Mouse (Mus musculus) hindbrain, embryonic 11.5 days (tissue): ENCODE data around the gene Tbc1d10c. TPM values are rescaled to one million over a fixed set of nuclear protein-coding genes. Genes with fewer than 3 reads are reported as not detected.
A peak's percentile ranks its signal among the peaks of the same experiment; 100 is the strongest.

ENCODE experiments used
- ATAC-seq: fragments of 200-750 bp; cut with Nextera tagmentation; 2 replicates; pipeline ENCODE4 v1.8.0; 2017; ENCODE audit warnings: mild to moderate bottlenecking, moderate TSS enrichment, moderate library complexity; ENCODE audit not compliant: low FRiP score
- DNase-seq: peaks from one replicate; pipeline ENCODE4 v3.0.0-alpha.2; 2015; ENCODE audit warnings: low spot score
- H3K27ac ChIP-seq: fragments of 300-500 bp; sonication (generic); 2 replicates; pipeline ENCODE4 v1.5.1; 2014; ENCODE audit warnings: mild to moderate bottlenecking, low read depth, low read length
- H3K27me3 ChIP-seq: fragments of 300-500 bp; sonication (generic); 2 replicates; pipeline ENCODE4 v1.6.1; 2014; ENCODE audit warnings: mild to moderate bottlenecking, low read length, moderate library complexity, mixed read lengths; ENCODE audit not compliant: control insufficient read depth, insufficient read depth
- H3K36me3 ChIP-seq: fragments of 300-500 bp; sonication (generic); 2 replicates; pipeline ENCODE4 v1.6.1; 2014; ENCODE audit warnings: mild to moderate bottlenecking, low read length, moderate library complexity, mixed read lengths; ENCODE audit not compliant: control insufficient read depth, insufficient read depth
- H3K4me1 ChIP-seq: fragments of 300-500 bp; sonication (generic); replicated peaks from 2 replicates; pipeline ENCODE4 v1.6.1; 2014; ENCODE audit warnings: low read length, mixed read lengths; ENCODE audit not compliant: control insufficient read depth, insufficient read depth
- H3K4me2 ChIP-seq: fragments of 300-500 bp; sonication (generic); replicated peaks from 2 replicates; pipeline ENCODE4 v1.6.1; 2014; ENCODE audit warnings: mild to moderate bottlenecking, low read depth, low read length
- H3K4me3 ChIP-seq: fragments of 300-500 bp; sonication (generic); 2 replicates; pipeline ENCODE4 v1.5.1; 2014; ENCODE audit warnings: low read depth, low read length
- H3K9ac ChIP-seq: fragments of 300-500 bp; sonication (generic); 2 replicates; pipeline ENCODE4 v1.6.1; 2014; ENCODE audit warnings: low read depth, low read length
- H3K9me3 ChIP-seq: fragments of 300-500 bp; sonication (generic); 2 replicates; pipeline ENCODE4 v1.6.1; 2016; ENCODE audit warnings: low read length; ENCODE audit not compliant: control insufficient read depth
- WGBS: fragments of 180-500 bp; shearing (Covaris S2); extraction: QIAGEN DNeasy Blood & Tissue Kit; methylation state at CpG from one replicate; pipeline ENCODE4 v1.1.7; 2014; 5-methylcytosine and 5-hydroxymethylcytosine counted together
- polyA plus RNA-seq: library from polyadenylated mRNA; unstranded; fragments of >200 nt; fragmentation: Nextera tagmentation; extraction: Ambion mirVana; gene quantifications from 2 replicates; pipeline ENCODE4 v1.2.1, GENCODE M21; 2014

The Tbc1d10c gene
- polyA plus RNA-seq, 1 experiment from 2014 or later = 0.79 TPM

GRCm38 (mm10) chr19:4228891-4229290, 37.8 kb upstream of the Tbc1d10c start:
- Histone ChIP-seq H3K27me3 (no peaks in the 10 kb centered on the region), H3K4me2 (no peak overlapping the region), H3K4me1 (peaks cover 6% of the 10 kb centered on the region; the same call in 1 of the 2 replicates), H3K9me3 (no peaks in the 10 kb centered on the region), H3K27ac (no peak overlapping the region), H3K9ac (no peak overlapping the region), H3K4me3 (no peak overlapping the region), H3K36me3 (no peaks in the 10 kb centered on the region)
- WGBS = 67% methylated on average over 4 of the region's 4 CpGs
- no peak for ATAC-seq
- DNase-seq = no peak

- H3K9ac ChIP-seq = no peak overlapping the region
- peaks cover 6% of the 10 kb centered on the region; the same call in 1 of the 2 replicates for H3K4me1 ChIP-seq
- H3K27me3 ChIP-seq = no peaks in the 10 kb centered on the region
- H3K36me3 ChIP-seq = no peaks in the 10 kb centered on the region
- H3K4me2 ChIP-seq = no peak overlapping the region
- H3K4me3 ChIP-seq = no peak overlapping the region
- ATAC-seq = no peak
- no peak overlapping the region for H3K27ac ChIP-seq
- no peaks in the 10 kb centered on the region for H3K9me3 ChIP-seq
- peak; percentile 85 for DNase-seq
- WGBS = 19% methylated on average over 8 of the region's 8 CpGs
Measured at GRCm38 (mm10) chr19:4227894-4228678, 37.0 kb upstream of the Tbc1d10c start.

- Histone ChIP-seq H3K4me2 (no peak overlapping the region), H3K9me3 (no peaks in the 10 kb centered on the region), H3K36me3 (no peaks in the 10 kb centered on the region), H3K4me3 (no peak overlapping the region), H3K27ac (no peak overlapping the region), H3K27me3 (no peaks in the 10 kb centered on the region), H3K9ac (no peak overlapping the region), H3K4me1 (peaks cover 5% of the 10 kb centered on the region; the same call in 1 of the 2 replicates)
- WGBS = 73% methylated on average over 5 of the region's 5 CpGs
- ATAC-seq = no peak
- no peak for DNase-seq
Measured at GRCm38 (mm10) chr19:4227446-4227845, 36.4 kb upstream of the Tbc1d10c start.

GRCm38 (mm10) chr19:4226779-4227178, 35.7 kb upstream of the Tbc1d10c start:
- no peak for ATAC-seq
- H3K27me3 ChIP-seq = no peaks in the 10 kb centered on the region
- no peak overlapping the region for H3K9ac ChIP-seq
- H3K4me1 ChIP-seq = peaks cover 2% of the 10 kb centered on the region; the same call in 1 of the 2 replicates
- H3K27ac ChIP-seq = no peak overlapping the region
- 90% methylated on average over 7 of the region's 7 CpGs for WGBS
- H3K4me2 ChIP-seq = no peak overlapping the region
- no peaks in the 10 kb centered on the region for H3K36me3 ChIP-seq
- DNase-seq = no peak
- no peaks in the 10 kb centered on the region for H3K9me3 ChIP-seq
- H3K4me3 ChIP-seq = no peak overlapping the region

GRCm38 (mm10) chr19:4222165-4222564, 31.1 kb upstream of the Tbc1d10c start:
- Histone ChIP-seq H3K9ac (no peak overlapping the region), H3K27ac (no peak overlapping the region), H3K36me3 (no peaks in the 10 kb centered on the region), H3K27me3 (no peaks in the 10 kb centered on the region; the same call in none of the 2 replicates), H3K4me2 (no peak overlapping the region), H3K9me3 (no peaks in the 10 kb centered on the region), H3K4me1 (no peaks in the 10 kb centered on the region), H3K4me3 (no peak overlapping the region)
- 78% methylated on average over 11 of the region's 11 CpGs for WGBS
- DNase-seq (no peak), ATAC-seq (no peak)

GRCm38 (mm10) chr19:4220957-4221743, 30.1 kb upstream of the Tbc1d10c start:
- WGBS = 48% methylated on average over 14 of the region's 14 CpGs
- Histone ChIP-seq H3K36me3 (no peaks in the 10 kb centered on the region), H3K4me2 (no peak overlapping the region), H3K9me3 (no peaks in the 10 kb centered on the region), H3K9ac (0 out of 2 replicates have a peak overlapping the region, but pooled peaks have one; percentile 11), H3K4me3 (no peak overlapping the region), H3K27me3 (peaks cover 8% of the 10 kb centered on the region), H3K4me1 (no peaks in the 10 kb centered on the region), H3K27ac (no peak overlapping the region)
- DNase-seq = no peak
- no peak for ATAC-seq

- ATAC-seq (no peak), DNase-seq (no peak)
- Histone ChIP-seq H3K27ac (no peak overlapping the region), H3K9me3 (no peaks in the 10 kb centered on the region), H3K4me2 (no peak overlapping the region), H3K36me3 (no peaks in the 10 kb centered on the region), H3K27me3 (peaks cover 12% of the 10 kb centered on the region), H3K4me1 (peaks cover 1% of the 10 kb centered on the region; the same call in 1 of the 2 replicates), H3K9ac (no peak overlapping the region), H3K4me3 (no peak overlapping the region)
- WGBS = 71% methylated on average over 4 of the region's 4 CpGs
Measured at GRCm38 (mm10) chr19:4220416-4220815, 29.3 kb upstream of the Tbc1d10c start.

GRCm38 (mm10) chr19:4219943-4220342, 28.9 kb upstream of the Tbc1d10c start:
- Histone ChIP-seq H3K27ac (no peak overlapping the region), H3K9me3 (no peaks in the 10 kb centered on the region), H3K36me3 (no peaks in the 10 kb centered on the region), H3K4me1 (peaks cover 3% of the 10 kb centered on the region; the same call in 1 of the 2 replicates), H3K4me3 (no peak overlapping the region), H3K9ac (no peak overlapping the region), H3K4me2 (no peak overlapping the region), H3K27me3 (peaks cover 16% of the 10 kb centered on the region)
- DNase-seq = no peak
- WGBS = 82% methylated on average over 6 of the region's 6 CpGs
- ATAC-seq = no peak
